Mouse (Mus musculus) forebrain, embryonic 16.5 days (tissue): ENCODE measurements around the gene Tubgcp2. TPM values are rescaled to one million over a fixed set of nuclear protein-coding genes. Genes with fewer than 3 reads are reported as not detected.

Source experiments
- ATAC-seq: fragments of 200-750 bp; cut with Nextera tagmentation; 2 replicates; pipeline ENCODE4 v1.8.0; 2017; ENCODE audit warnings: mild to moderate bottlenecking, moderate library complexity
- H3K27ac ChIP-seq: fragments of 300-500 bp; sonication (generic); 2 replicates; pipeline ENCODE4 v1.5.1; 2014; ENCODE audit warnings: low read length, control low read depth
- H3K27me3 ChIP-seq: fragments of 300-500 bp; sonication (generic); replicated peaks from 2 replicates; pipeline ENCODE4 v1.6.1; 2014; ENCODE audit warnings: low read length; ENCODE audit not compliant: control insufficient read depth, insufficient read depth
- H3K36me3 ChIP-seq: fragments of 300-500 bp; sonication (generic); 2 replicates; pipeline ENCODE4 v1.6.1; 2014; ENCODE audit not compliant: control insufficient read depth, insufficient read depth
- H3K4me1 ChIP-seq: fragments of 300-500 bp; sonication (generic); replicated peaks from 2 replicates; pipeline ENCODE4 v1.6.1; 2014; ENCODE audit warnings: low read length; ENCODE audit not compliant: control insufficient read depth, insufficient read depth
- H3K4me2 ChIP-seq: fragments of 300-500 bp; sonication (generic); 2 replicates; pipeline ENCODE4 v1.6.1; 2014; ENCODE audit warnings: mild to moderate bottlenecking, low read length, control low read depth
- H3K4me3 ChIP-seq: fragments of 300-500 bp; sonication (generic); replicated peaks from 2 replicates; pipeline ENCODE4 v1.5.1; 2014; ENCODE audit warnings: mild to moderate bottlenecking, low read length, control low read depth
- H3K9ac ChIP-seq: fragments of 300-500 bp; sonication (generic); replicated peaks from 2 replicates; pipeline ENCODE4 v1.6.1; 2014; ENCODE audit warnings: low read depth, low read length, control low read depth
- H3K9me3 ChIP-seq: fragments of 300-500 bp; sonication (generic); 2 replicates; pipeline ENCODE4 v1.6.1; 2016; ENCODE audit warnings: low read length; ENCODE audit not compliant: control insufficient read depth
- WGBS: fragments of 180-500 bp; shearing (Covaris S2); extraction: QIAGEN DNeasy Blood & Tissue Kit; methylation state at CpG from one replicate; pipeline ENCODE4 v1.1.7; 2014; 5-methylcytosine and 5-hydroxymethylcytosine counted together
- microRNA counts: library from miRNA; unstranded; fragments of <30 nt; microRNA quantifications from one replicate; lab custom pipeline; 2016
- microRNA-seq: library from miRNA; unstranded; fragments of <30 nt; microRNA quantifications from one replicate; pipeline ENCODE4, GENCODE M21; 2017
- polyA plus RNA-seq: library from polyadenylated mRNA; unstranded; fragments of >200 nt; fragmentation: Nextera tagmentation; extraction: Ambion mirVana; gene quantifications from 2 replicates; pipeline ENCODE4 v1.2.1, GENCODE M21; 2015

Gene Tubgcp2
- polyA plus RNA-seq, 1 experiment from 2014 or later = 72.7 TPM

DNA sequence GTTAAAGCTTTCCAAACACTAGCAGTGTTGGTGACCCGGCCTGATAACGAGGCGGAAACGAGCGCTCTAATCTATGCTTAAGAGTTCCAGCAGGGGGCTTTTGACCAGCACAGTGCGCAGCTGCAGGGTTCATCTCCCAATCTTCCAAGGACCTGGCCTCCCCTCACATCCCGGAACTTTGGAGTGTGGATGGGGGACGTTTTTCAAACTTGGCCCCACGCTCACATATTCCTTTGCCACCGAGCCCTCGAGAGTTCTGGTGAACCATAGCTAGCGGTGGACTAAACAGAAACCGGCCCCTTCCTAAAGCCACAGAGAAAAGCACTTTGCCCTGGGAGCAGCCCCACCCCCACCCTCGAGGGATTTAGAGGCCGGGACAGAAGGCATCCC lies 86.6 kb downstream of the Tubgcp2 start:
- peaks cover 16% of the 10 kb centered on the region for H3K4me1 ChIP-seq
- H3K36me3 ChIP-seq = no peaks in the 10 kb centered on the region
- ATAC-seq = peak; percentile 71; the same call in 1 of the 2 replicates
- 1% methylated on average over 15 of the region's 15 CpGs for WGBS
- no peaks in the 10 kb centered on the region for H3K9me3 ChIP-seq
- peak overlapping the region; percentile 52 for H3K4me2 ChIP-seq
- no peak overlapping the region for H3K9ac ChIP-seq
- H3K27me3 ChIP-seq = peaks cover 46% of the 10 kb centered on the region
- H3K27ac ChIP-seq = no peak overlapping the region
- H3K4me3 ChIP-seq = peak overlapping the region; percentile 29

- Histone ChIP-seq H3K27me3 (peaks cover 65% of the 10 kb centered on the region), H3K4me2 (no peak overlapping the region), H3K4me1 (peaks cover 22% of the 10 kb centered on the region), H3K36me3 (no peaks in the 10 kb centered on the region), H3K4me3 (no peak overlapping the region), H3K9ac (no peak overlapping the region), H3K27ac (no peak overlapping the region), H3K9me3 (no peaks in the 10 kb centered on the region)
- ATAC-seq = no peak
- WGBS = 28% methylated on average over 5 of the region's 5 CpGs
These were observed 90.4 kb downstream of the Tubgcp2 start for GRCm38 (mm10) chr7:139946032-139946431.

MicroRNAs within 50 kb of the gene (microRNA counts, 519-probe panel; counts per million panel counts)
- microRNA mmu-miR-202-3p (lab: Ali Mortazavi, UCI) (2,086 counts per million, percentile 35 among the panel's probes with 10 or more counts), microRNA mmu-miR-202-5p (lab: Ali Mortazavi, UCI) (2,412 counts per million, percentile 57 among the panel's probes with 10 or more counts)

Small RNA genes lying within 50 kb of the gene (microRNA-seq; reads per million reads assigned to microRNA genes)
- 1.5 reads per million for gene Mir202
- not detected for gene Mir7062
- not detected for gene mmu-mir-7686

Other genes with a start within 250 kb of the Tubgcp2 start
- gene Adgra1, start 202.5 kb downstream of the Tubgcp2 start, polyA plus RNA-seq = 11.6 and 17.9 TPM in 2 replicates
- gene Kndc1, start 142.0 kb downstream of the Tubgcp2 start, polyA plus RNA-seq = 4.0 and 7.7 TPM in 2 replicates
- not detected in 2 replicates for gene Utf1, start 92.9 kb downstream of the Tubgcp2 start, polyA plus RNA-seq
- 0.62 and 0.87 TPM in 2 replicates for gene 6430531B16Rik, start 57.9 kb downstream of the Tubgcp2 start, polyA plus RNA-seq
- 3.3 and 4.7 TPM in 2 replicates for gene Adam8, start 44.1 kb downstream of the Tubgcp2 start, polyA plus RNA-seq
- 54.5 and 62.0 TPM in 2 replicates for gene Zfp511, start 278 bp downstream of the Tubgcp2 start, polyA plus RNA-seq
- gene Msx3, start 12.4 kb upstream of the Tubgcp2 start, polyA plus RNA-seq = 0.62 and 1.7 TPM in 2 replicates
- 116 and 179 TPM in 2 replicates for gene Caly, start 45.9 kb upstream of the Tubgcp2 start, polyA plus RNA-seq
- gene Prap1, start 56.7 kb upstream of the Tubgcp2 start, polyA plus RNA-seq = not detected in 2 replicates
- gene Fuom, start 65.8 kb upstream of the Tubgcp2 start, polyA plus RNA-seq = 13.4 and 15.5 TPM in 2 replicates
- 6.6 and 7.8 TPM in 2 replicates for gene Paox, start 79.1 kb upstream of the Tubgcp2 start, polyA plus RNA-seq
- 107 and 119 TPM in 2 replicates for gene Echs1, start 79.8 kb upstream of the Tubgcp2 start, polyA plus RNA-seq
- gene Mtg1, start 100.9 kb upstream of the Tubgcp2 start, polyA plus RNA-seq = 34.6 and 36.5 TPM in 2 replicates
- gene Sprn, start 118.2 kb upstream of the Tubgcp2 start, polyA plus RNA-seq = 15.7 and 19.1 TPM in 2 replicates
- gene Olfr522, start 128.1 kb upstream of the Tubgcp2 start, polyA plus RNA-seq = not detected in 2 replicates
- not detected in 2 replicates for gene Olfr523, start 136.5 kb upstream of the Tubgcp2 start, polyA plus RNA-seq
- gene Olfr524, start 169.3 kb upstream of the Tubgcp2 start, polyA plus RNA-seq = not detected in 2 replicates
- gene Cd163l1, start 181.6 kb upstream of the Tubgcp2 start, polyA plus RNA-seq = not detected in 2 replicates
- gene 5830411N06Rik, start 210.6 kb upstream of the Tubgcp2 start, polyA plus RNA-seq = not detected in 2 replicates